Mouse (Mus musculus): ENCODE data around the gene Mmp1b. TPM values are rescaled to one million over a fixed set of nuclear protein-coding genes. Genes with fewer than 3 reads are reported as not detected.

Mmp1b gene
- not detected for polyA plus RNA-seq (2017; shearing (Covaris generic))

DNA sequence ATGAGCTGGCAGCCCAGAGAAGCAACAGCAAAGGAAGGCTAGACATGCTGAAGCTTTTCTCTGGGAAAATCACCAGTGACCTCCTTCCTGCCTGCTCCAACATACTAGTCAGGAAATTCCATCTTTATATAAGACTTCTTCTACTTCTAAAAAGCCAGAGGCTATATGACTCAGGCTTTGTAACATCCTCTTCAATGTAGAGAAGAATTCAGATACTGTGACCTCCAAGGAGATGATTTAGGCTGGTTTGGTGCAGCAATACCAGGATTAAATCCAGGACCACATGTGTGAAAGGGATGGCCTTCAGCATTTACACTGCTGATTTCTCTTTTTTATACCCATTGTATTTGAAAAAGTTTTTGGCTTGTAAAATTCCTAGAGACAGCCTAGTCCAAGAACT lies at the start of gene Mmp1b:
Gene Mmp1b (minus strand): TSS at position 101 of the 400 bp plus-strand sequence.

DNA sequence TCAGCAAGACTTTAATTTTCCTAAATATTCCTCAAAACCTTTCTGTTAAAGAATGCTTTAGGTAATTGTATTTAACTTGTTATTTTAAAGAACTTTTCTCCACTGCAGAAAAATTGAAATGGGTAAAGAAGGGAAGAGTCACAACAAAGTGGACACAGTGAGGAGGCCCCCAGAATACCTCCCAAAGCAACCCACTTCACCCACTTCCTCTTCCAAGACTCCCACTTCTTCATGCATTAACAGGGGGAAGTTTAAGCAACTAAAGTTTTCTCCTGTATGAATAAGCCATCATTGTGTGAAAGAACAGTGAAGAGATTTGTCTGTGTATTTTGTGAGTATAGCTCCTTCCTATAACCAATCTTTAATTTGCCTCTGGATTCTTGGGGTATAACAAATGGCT lies 43.7 kb downstream of the Mmp1b start, which contains the start of gene Mmp12:
Gene Mmp12 (plus strand): TSS at position 275 of the 400 bp plus-strand sequence.

Other genes starting within 250 kb of the Mmp1b start
- gene Dync2h1, start 203.6 kb downstream of the Mmp1b start, polyA plus RNA-seq (2017; shearing (Covaris generic)): 3.5 TPM
- gene Dcun1d5, start 203.5 kb downstream of the Mmp1b start, polyA plus RNA-seq (2017; shearing (Covaris generic)): 192 TPM
- not detected for gene Mmp13, start 115.5 kb downstream of the Mmp1b start, polyA plus RNA-seq (2017; shearing (Covaris generic))
- gene Mmp12, start 43.7 kb downstream of the Mmp1b start, polyA plus RNA-seq (2017; shearing (Covaris generic)): 0.59 TPM
- not detected for gene Mmp3, start 57.8 kb upstream of the Mmp1b start, polyA plus RNA-seq (2017; shearing (Covaris generic))
- 1.2 TPM for gene Mmp10, start 114.3 kb upstream of the Mmp1b start, polyA plus RNA-seq (2017; shearing (Covaris generic))
- gene Mmp8, start 170.4 kb upstream of the Mmp1b start, polyA plus RNA-seq (2017; shearing (Covaris generic)): not detected
- not detected for gene Mmp27, start 183.3 kb upstream of the Mmp1b start, polyA plus RNA-seq (2017; shearing (Covaris generic))
- gene Mmp20, start 240.2 kb upstream of the Mmp1b start, polyA plus RNA-seq (2017; shearing (Covaris generic)): not detected